Mouse (Mus musculus): ENCODE measurements around the gene Cep89. TPM values are rescaled to one million over a fixed set of nuclear protein-coding genes. Genes with fewer than 3 reads are reported as not detected.

The Cep89 gene
- total RNA-seq (2021): 1 to 10 TPM; 4.6 to 5.6 TPM
- long read RNA-seq, experiment 1, partial matches to known transcripts: 1 of 14 reads
- long read RNA-seq, experiment 1, other reads (novel, unspliced or antisense): 9 of 14 reads
- long read RNA-seq, experiment 2, partial matches to known transcripts: 0 of 14 reads
- long read RNA-seq, experiment 2, other reads (novel, unspliced or antisense): 11 of 14 reads

DNA sequence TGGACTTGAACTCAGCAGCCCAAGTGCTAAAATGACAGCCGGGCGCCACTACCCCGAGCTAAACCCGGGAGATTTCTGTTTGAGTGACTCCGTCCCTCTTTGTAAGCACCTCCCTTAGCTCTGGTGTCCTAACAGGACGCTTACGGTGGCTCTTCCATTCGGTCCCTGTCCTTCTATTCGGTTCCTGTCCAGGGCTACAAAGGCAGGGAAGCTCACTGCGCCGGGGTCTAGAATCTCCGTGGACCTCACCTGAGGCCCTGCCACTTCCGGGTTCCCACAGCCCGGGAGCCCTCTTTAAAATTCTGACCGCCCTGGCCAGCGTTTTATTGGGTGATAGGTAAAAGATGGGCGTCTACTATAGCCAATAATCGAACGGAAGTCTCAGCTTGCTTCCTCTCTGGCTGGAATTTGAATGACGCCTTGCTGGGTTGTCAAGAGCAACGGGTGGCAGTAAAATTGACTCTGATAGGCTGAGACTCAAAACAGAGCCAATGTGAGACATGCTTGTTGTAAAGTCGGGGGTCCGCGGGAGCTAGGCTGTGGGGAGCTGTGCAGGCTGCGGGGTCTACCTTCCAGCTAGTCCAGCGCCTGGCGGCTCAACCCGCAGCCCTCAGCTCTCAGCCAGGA, at the start of gene Cep89, which contains the start of gene Faap24:
Cep89 (plus strand) TSS at position 494 of the 627 bp plus-strand sequence.
Faap24 (minus strand) TSS at position 295 of the 627 bp plus-strand sequence.
- peak; percentile 98 for DNase-seq (ENCODE audit: low spot score)

DNA sequence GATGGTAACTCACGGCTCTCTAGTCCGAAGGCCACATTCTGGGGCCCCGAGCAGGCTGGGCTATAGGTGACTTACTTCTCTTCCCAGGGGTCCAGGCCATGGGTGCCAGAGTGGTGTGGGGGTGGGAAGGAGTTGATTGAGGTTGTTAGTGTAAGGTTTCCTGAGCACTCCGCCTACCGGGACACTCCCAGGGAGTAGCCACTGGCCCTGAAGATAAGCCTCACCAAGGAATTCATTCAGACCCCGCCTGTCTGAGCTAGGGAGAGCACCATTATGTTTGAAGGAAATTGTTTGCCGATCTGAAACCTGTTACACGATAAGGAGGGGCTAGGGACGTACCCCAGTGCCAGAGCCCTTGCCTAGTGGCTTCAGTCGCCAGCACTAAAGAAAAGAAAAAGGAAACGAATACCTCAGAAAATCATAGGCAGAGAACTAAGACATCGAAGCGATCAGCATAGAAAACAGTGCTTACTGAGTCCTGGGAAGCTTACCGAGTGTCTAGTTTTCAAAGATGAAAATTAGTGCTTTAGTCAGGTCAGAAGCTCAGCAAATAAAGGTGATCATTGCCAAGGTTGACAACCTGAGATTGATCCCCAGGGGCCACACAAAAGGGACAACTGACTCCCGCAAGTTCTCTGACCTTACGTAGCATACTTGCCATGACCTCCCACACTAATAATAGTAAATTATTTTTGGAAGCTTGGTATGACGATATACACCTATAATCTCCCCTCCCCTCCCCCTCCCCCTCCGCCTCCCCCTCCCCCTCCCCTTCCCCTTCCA, 48.7 kb upstream of the Cep89 start:
- DNase-seq (ENCODE audit: low spot score): no peak

DNA sequence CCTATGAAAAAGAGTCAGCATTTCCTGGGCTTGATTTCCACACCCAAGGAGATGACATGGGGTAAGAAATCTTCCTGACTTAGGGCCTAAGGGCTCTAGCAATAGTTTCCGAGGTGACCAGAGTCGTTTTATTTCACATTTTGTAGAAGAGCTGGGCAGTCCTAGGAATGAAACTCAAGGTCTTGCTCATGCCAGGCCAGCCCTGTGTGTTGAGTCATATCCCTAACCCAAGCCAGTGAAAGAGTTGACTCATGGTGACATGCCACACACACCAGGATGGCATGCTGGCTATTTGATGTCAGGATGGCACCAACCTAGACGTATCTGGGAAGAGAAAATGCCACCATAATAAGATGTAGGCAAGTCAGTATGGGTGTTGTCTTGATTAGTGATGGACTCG, 47.8 kb upstream of the Cep89 start:
- DNase-seq (ENCODE audit: low spot score): no peak

DNA sequence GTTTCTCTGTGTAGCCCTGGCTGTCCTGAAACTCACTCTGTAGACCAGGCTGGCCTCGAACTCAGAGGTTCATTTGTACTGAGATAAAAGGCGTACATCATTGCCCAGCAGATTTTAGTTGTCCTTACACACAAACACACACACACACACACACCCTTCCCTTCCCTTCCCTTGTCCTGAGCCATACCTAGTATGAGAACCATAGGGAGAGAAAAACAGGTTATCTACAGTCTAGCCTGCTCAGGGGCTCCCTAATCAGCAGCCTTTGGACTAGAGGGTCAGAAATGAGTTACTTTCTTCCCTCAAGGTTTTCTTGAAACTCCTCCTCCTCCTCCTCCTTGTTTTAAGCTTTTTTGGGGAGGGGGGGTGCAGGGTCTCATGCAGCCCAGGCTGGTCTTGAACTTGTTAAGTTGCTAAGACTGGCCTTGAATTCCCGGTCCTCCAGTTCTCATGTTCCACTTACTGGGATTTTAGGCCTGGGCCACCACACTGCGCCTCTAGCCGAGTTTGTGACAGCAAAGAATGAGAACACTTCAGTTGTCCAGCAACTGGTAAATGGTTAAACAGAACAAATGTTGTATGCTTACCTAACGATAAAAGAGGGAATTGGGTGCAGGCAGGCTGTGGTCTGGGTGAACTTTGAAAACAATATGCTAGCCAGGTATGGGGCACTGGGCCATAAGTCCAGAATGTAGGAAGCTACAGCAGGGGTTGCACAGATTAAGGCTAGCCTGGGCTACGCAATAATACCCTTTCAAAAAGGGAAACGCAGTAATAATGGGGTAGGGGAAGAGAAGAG, 46.8 kb upstream of the Cep89 start:
- DNase-seq (ENCODE audit: low spot score): no peak

DNA sequence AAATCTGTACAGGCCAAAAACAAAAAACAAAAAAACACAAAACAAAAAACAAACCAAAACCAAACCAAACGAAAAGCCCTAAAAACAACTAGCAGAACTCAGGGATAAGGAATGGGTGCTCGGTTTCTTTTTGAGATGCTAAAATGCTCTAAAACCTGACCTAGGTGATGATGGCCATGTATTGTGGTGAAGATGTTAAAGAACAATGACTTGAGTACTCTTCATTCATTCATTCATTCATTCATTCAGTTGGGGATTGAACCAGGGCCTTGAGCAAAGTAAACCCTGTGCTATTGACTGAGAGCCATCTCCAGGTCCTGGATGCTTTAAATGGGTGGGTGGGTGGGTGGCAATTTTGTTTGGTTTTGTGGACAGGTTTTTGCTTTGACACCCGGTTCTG, 45.7 kb upstream of the Cep89 start:
- no peak for DNase-seq (ENCODE audit: low spot score)

DNA sequence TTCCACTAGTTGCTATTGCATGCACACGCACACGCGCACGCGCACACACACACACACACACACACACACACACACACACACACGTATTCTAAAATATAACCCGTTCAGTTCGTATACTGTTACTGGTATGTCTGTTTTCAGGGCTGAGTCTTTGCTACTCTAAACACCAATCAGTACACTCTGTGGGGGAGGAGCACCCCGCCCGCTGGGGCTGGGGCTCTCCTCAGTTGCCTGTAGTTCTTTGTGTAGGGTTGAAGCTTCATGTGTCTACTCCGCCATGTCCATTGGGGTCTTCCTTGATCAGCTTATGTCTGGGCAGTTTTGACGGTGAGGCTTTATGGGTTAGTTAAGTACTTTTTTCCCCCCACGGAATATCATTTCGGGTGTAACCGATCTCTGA, 43.5 kb upstream of the Cep89 start:
- DNase-seq (ENCODE audit: low spot score): no peak

DNA sequence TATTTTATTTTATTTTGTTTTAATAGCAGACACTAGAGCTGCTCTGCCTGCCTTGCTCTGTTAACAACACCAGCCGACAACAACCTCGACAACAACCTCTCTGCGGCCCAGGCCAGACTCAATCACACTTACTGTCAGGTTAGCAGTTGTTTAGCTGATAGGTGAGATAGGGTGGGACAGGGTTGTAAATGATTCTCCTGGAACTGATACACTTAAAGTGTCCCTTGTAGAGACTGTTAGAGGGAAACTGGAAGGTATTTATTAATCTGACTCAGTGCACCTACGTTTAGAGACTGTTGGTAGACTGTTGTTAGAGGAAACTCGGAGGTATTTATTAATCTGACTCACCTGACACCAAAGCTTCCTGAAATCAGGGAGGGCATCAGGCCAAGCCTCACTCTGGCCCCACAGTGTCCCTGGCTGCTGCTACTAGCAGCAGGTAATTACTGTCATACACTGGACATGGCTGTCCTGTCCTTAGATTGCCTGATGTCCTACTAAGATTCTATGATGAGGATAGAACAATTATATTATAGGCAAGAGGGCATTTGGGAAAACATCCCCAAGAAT, 41.4 kb upstream of the Cep89 start:
- no peak for DNase-seq (ENCODE audit: low spot score)

DNA sequence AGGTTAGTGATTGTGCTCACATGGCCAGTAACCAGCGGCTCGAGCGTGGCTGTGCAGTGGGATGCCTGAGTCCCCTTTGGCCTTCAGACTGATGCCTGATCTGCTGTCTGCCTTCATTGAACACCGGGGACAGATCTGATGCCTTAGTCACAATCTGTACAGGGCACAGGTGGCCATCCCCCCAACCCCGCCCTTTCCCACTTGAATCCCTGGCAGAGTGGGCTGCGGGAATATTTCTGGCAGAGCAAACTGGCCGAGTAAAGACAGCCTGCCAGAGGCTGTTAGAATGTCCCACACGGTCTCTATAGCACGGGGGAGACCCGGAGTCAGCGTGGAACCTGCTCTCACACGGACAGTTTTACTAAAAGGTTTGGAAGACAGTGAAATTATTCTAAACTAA, 39.2 kb upstream of the Cep89 start:
- no peak for DNase-seq (ENCODE audit: low spot score)

DNA sequence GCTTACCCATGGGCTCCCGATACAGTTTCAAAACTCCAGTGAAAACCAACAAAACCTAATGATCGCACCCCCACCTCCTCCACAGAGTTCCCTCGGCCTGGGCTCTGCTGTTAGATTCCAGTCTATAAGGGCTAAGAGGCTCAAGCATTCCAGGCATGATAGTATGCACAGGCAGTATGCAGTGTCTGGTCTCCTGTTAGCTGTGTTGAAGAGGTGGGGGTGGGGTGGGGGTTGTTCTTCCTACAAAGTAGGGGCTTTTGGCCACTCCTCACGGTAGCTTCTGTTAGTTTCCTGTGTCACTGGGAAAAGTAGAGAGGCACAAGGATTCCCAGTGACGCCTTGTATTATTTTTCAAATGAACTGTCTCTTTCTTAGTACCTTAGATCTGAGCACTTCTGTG, 34.6 kb upstream of the Cep89 start:
- no peak for DNase-seq (ENCODE audit: low spot score)

DNA sequence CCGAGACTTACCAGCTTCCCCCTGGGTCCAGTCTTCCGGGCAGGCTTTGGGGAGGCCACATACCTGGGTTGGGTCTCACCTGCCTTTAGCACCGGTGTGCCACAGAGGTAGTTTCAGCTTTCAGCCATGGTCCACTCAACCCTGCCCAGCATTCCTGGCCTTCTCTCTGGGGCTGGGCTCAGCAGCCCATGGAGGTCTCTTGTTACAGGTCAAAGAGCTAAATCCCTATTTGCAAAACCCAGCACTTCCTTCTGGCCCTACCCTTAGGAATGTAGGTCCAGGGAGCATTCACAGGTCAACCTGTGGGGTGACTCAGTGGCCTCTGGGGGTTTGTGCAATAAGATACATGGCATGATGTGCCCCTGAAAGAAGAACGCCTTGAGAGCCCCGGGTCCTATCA, 34.0 kb upstream of the Cep89 start:
- no peak for DNase-seq (ENCODE audit: low spot score)

DNA sequence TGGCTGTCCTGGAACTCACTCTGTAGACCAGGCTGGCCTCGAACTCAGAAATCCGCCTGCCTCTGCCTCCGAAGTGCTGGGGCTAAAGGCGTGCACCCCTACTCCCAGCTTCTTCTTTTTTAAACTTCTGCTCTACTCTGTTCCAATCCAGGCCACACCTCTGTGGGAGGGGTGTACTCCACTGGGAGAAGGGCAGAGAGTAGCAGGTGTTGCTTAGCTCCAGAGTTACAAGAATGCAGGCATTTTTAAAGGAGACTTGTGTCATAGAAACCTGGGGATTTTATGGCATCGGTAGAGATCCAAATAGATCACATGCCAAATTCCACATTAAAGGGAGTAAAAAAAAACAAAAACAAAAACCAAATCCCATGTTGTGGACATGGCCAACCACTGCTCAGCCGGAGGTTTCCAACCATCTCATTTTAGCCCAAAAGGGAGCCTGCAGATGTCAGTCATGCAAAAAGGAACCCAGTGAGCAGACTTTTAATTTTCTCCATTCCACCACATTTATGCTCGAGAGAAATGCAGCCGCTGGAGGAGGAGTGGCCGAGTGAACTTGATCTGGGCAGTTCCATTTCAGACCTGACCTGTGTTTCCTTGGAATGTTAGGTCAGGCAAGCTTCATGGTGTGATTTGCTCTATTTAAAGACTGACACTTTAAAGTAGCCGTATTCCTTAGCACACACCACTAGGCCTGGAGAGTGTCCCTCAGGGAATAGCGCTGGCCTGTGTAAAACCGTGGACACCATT, 31.5 kb upstream of the Cep89 start:
- peak; percentile 8 for DNase-seq (ENCODE audit: low spot score)

DNA sequence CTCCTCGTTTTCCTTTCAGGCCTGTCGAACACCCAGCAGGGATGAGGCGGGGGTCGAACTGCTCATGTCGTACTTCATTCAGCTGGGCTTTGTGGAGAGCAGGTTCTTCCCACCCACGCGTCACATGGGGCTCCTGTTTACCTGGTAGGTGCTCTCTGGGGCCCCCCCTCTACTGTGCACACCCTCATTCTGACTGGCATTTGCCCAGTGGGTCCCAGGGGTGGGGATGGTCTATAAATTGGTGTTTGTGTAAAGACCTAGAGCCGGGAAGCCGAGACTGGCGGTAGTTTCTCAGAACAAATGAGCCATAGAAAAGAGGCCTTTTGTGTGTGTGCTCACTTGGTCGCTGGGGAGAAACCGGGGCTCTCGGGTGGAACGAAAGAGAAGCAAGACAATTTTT, 25.7 kb upstream of the Cep89 start:
- DNase-seq (ENCODE audit: low spot score): no peak

DNA sequence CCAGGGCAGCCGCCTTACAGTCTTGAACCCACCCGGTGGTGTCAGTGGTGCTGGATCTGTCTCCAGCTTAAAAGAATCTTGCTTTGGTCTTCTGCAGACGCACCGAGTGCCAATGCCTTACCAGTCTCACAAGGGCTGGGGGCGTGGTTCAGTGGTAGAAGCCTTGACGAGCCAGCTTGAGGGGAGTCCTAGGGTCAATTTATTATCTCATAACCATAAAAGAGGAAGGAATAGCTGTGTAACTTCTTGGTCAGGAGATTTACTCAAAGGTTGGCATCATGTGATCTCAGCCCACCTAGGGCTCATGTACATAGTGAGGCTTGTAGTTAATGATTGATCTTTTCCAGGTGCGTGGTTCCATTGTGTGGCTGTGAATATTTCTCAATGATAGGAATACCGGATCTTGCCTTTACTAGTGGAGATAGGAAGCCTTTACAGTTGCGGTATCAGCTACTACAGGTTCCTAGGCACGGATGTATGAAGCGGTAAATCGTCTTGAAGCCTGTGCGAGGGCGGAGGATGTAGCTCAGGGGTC, 24.3 kb upstream of the Cep89 start:
- DNase-seq (ENCODE audit: low spot score): no peak

DNA sequence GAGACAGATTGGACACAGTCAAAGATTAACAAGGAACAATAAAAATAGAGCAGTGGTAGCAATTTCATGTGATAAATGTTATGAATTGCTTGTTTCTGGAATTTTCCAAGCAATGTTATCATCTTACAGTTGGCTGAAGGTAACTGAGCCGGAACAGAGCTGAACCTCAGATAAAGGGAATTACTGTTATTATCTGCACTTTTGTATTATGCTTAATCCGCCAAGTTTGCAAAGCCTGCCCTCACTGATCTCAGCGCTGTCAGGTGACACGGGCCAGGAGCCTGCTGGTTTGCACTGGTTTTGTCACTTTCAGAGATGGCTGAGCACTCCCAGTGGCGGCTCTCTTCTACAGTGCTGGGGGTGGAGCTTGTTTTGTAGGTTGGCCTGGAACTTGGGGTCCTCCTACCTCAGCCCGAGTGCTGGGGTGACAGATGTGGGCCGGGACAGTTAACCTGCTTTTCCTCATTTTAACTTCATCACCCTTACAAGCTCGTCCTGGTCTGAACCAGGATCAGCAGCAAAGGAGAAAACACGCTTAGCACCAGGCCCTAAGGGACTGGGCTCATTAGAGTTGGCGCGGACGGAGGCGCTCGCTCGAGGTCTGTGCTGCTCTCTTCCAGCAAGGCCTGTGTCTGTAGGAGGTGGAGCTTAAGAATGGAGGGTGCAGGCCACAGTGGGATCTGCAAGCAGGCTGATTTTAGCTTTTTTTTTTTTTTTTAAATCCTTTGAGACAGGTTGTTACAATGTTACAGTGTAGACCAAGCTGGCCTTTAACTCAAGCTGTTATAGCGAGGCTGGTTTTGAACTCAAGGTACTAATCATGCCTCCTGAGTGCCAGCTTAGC, 23.5 kb upstream of the Cep89 start:
- DNase-seq (ENCODE audit: low spot score): no peak

DNA sequence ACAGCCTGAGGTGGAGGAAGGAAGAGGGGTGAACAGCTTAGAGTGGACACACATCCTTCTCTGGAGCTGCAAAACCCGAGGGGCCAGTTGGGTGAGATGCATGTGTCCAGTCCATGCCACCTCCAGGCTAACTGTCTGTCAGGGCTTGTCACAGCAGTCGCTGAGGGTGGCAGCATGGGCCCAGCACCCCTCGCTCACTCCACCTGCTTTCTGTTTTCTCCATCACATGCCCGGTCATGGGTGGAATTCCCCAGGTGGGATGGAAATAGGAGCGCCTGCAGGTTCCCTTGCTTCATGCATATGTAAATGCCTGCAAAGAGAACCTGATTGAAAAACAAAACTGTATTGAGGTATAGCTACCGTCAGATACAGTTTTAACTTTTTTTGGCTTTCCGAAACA, 22.6 kb upstream of the Cep89 start:
- no peak for DNase-seq (ENCODE audit: low spot score)

DNA sequence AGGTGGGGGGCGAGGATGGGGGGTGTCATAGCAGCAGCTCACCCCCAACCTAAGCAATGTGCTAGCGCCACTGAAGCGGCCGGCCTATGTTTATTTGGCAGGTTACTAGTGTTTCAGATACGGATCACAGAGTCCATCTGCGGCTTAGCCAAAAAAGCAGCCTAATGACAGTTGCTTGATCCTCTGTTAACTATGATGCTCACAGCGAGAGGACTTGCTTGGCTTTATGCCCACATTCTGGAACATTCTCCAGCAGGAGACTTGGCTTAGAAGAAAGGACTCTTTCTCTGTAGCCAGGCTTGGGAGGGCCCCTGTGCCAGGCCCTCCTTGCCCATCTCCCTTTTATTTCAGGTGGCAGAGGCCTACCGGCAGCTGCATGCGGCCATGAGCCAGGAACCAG, 20.2 kb upstream of the Cep89 start:
- no peak for DNase-seq (ENCODE audit: low spot score)

DNA sequence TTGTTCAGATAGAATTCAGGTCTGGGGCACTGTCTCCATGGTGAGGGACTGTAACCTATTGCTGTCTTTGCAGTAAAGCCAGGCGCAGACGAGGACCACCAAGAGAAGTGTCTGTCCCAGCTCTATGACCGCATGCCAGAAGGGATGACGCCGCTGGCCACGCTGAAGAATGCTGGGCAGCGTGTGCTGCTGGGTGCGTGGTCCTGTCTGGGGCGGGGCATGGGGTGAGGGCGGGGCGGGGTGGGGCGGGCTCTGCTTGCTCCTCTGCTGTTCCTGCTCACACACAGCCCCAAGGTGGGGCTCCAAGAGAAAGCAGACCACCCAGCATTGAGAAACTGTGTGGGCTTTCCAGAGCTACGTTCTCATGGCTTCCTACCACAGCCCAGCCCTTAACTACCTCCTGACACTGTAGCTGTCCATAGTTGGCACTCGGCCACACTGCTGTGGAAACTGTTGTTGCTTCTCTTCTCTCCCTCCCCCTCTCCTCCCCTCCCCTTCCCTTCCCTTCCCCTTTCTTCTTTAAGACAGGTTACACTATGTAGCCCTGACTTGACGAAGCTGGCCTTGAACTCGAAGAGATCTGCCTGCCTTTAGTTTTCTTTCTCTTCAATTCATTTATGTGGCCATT, 17.2 kb upstream of the Cep89 start:
- DNase-seq (ENCODE audit: low spot score): no peak

DNA sequence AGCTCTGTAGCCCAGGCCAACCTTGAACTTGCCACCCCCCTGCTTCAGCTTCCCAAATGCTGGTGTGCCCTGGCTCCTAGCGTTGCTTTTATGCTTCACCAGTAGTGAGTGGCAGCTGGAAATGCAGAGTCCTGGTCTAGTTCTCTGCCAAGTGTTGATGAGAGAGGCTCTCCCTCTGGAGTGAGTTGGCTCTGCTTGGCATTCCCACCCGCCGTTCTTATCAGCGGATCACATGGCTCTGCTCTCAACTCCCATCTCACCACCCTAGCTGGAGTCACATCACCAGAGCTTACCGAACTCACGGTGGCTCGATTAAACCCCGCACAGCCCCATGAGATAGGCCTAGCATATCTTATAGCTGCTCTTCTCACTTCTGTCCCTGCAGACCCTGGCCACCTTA, 16.5 kb upstream of the Cep89 start:
- DNase-seq (ENCODE audit: low spot score): no peak

DNA sequence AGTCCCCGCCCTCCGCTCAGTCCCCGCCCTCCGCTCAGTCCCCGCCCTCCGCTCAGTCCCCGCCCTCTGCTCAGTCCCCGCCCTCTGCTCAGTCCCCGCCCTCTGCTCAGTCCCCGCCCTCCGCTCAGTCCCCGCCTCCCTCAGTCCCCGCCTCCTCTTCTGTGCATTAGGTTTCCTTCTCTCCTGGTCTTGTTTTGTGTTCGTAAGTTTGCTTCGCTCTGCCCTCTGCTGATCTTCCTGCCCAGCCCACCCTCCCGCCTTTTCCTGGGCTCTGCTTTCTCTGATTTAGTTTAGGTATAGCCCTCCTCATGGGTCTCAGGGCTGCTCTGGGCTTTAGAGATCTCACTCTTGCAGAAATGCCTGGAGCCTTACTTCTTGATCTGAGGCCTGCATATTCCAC, 15.0 kb upstream of the Cep89 start:
- no peak for DNase-seq (ENCODE audit: low spot score)
